Mouse (Mus musculus) heart, adult 2 months (tissue): Measurements from ENCODE around the gene Olfr923. TPM values are rescaled to one million over a fixed set of nuclear protein-coding genes. Genes with fewer than 3 reads are reported as not detected.

Source experiments
- DNase-seq, 2 experiments: peaks; one replicate each; pipeline ENCODE4 v3.0.0; 2021
- H3K27ac ChIP-seq: fragments of 200-600 bp; 2 replicates; pipeline ENCODE4 v1.8.1; 2022
- H3K27me3 ChIP-seq: fragments of 200-500 bp; 2 replicates; pipeline ENCODE4 v1.6.1; 2012; ENCODE audit warnings: mild to moderate bottlenecking, low read length, inconsistent platforms, mixed read lengths; ENCODE audit not compliant: control insufficient read depth, insufficient read depth
- H3K36me3 ChIP-seq: fragments of 200-500 bp; 2 replicates; pipeline ENCODE4 v1.6.1; 2012; ENCODE audit warnings: low read length, inconsistent platforms; ENCODE audit not compliant: control insufficient read depth, insufficient read depth
- H3K4me1 ChIP-seq: fragments of 200-500 bp; 2 replicates; pipeline ENCODE4 v1.6.1; 2011; ENCODE audit warnings: low read length; ENCODE audit not compliant: control insufficient read depth, insufficient read depth
- H3K4me3 ChIP-seq: fragments of 200-600 bp; 2 replicates; pipeline ENCODE4 v1.8.1; 2022
- H3K79me2 ChIP-seq: fragments of 200-500 bp; replicated peaks from 2 replicates; pipeline ENCODE4 v1.6.1; 2012; ENCODE audit warnings: mild to moderate bottlenecking, inconsistent platforms, low read length, moderate library complexity, mixed read lengths; ENCODE audit not compliant: control insufficient read depth, insufficient read depth
- H3K9ac ChIP-seq: fragments of 200-500 bp; 2 replicates; pipeline ENCODE4 v1.6.1; 2012; ENCODE audit warnings: low read depth, mild to moderate bottlenecking, control low read depth, inconsistent platforms, low read length, mixed read lengths
- CTCF ChIP-seq: fragments of 200-600 bp; IDR thresholded peaks from 2 replicates; pipeline ENCODE4 v1.8.1; 2022; ENCODE audit warnings: antibody characterized with exemption, mild to moderate bottlenecking, moderate library complexity
- EP300 ChIP-seq: fragments of 200-500 bp; IDR thresholded peaks from 2 replicates; pipeline ENCODE4 v1.6.1; 2011; ENCODE audit warnings: low read depth, low read length, control low read depth; ENCODE audit not compliant: insufficient read depth
- POLR2A ChIP-seq: fragments of 200-500 bp; IDR thresholded peaks from 2 replicates; pipeline ENCODE4 v1.6.1; 2011; ENCODE audit warnings: mild to moderate bottlenecking, low read depth, low read length, control low read depth; ENCODE audit not compliant: insufficient read depth
- WGBS: fragments of 180-500 bp; shearing (Covaris S2); methylation state at CpG from one replicate; pipeline ENCODE4 v1.1.7; 2018; 5-methylcytosine and 5-hydroxymethylcytosine counted together
- intact Hi-C: fragments of 180-260 bp; cut with DNase I; formaldehyde crosslinking; loops from one replicate; pipeline ENCODE4 v1.15.1; 2025
- long read RNA-seq: library from polyadenylated mRNA; stranded (forward); transcript quantifications from one replicate; pipeline ENCODE4 v2.0.0, GENCODE M21; 2021
- polyA plus RNA-seq: library from polyadenylated mRNA; depleted of rRNA; stranded (reverse); fragments of >200 nt; gene quantifications from 2 replicates; pipeline ENCODE4 v1.2.3, GENCODE M21; 2012; rRNA removed
- total RNA-seq, 2 experiments: library from RNA; stranded (reverse); gene quantifications; 2 replicates each; pipeline ENCODE4 v1.2.3; 2021

Olfr923 gene
- not detected for total RNA-seq
- not detected in 2 replicates for polyA plus RNA-seq
- long read RNA-seq = 0 reads

DNA sequence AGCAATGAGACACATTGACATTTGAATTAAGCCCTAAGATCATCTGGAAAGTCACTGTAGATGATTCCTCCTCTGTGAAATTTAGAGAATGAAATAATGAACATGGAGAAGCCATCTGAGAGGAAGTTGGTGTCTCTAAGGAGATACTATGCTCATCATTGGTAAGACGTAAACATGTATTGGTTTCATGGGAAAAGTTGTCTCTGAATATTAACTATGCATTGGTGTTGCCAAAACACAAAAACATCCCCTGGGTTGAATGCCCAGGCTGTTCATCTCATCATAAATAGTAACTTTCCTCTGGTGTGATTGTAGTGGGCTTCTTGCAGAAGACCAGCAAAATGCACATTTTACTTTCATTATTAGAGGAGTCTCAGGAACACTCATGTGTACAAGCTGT lies at the start of gene Olfr923:
Gene Olfr923 (plus strand): TSS at position 301 of the 400 bp plus-strand sequence.
- TF ChIP-seq POLR2A = no peak
- no peak for TF ChIP-seq CTCF
- no peak for TF ChIP-seq EP300
- no peaks in the 10 kb centered on the region for H3K27me3 ChIP-seq
- intact Hi-C loops = no loop called here

DNA sequence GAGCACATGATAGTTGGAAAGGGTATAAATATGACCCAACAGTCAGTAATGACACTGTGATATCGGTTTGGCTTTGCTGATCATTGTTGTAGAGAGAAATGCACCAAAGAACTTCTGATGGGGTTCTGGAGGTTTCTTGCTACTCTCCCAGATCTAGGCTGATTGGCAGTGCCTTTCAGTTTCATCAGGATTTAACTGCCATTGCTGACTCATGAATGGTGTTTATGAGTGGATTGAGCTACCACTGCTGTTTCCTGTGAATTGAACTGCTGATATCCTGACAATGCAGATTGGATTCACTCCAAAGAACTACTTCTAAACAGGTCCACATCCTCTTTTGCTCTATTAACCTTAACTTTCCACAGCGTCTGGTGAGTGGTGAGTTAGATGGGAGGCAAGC lies 33.7 kb upstream of the Olfr923 start:
- H3K9ac ChIP-seq = no peak overlapping the region
- H3K4me1 ChIP-seq = no peaks in the 10 kb centered on the region
- no peak for DNase-seq
- intact Hi-C loops = no loop called here
- no peak overlapping the region for H3K4me3 ChIP-seq
- TF ChIP-seq CTCF (no peak), POLR2A (no peak)
- no peaks in the 10 kb centered on the region for H3K79me2 ChIP-seq
- H3K27me3 ChIP-seq = no peaks in the 10 kb centered on the region
- 60% methylated on average over 2 of the region's 2 CpGs for WGBS
- no peak overlapping the region for H3K27ac ChIP-seq
- no peaks in the 10 kb centered on the region for H3K36me3 ChIP-seq

More for the DNA sequence above, at the start of gene Olfr923:
- H3K79me2 ChIP-seq = no peaks in the 10 kb centered on the region
- 76% methylated on average over 1 of the region's 1 CpGs for WGBS
- no peaks in the 10 kb centered on the region for H3K36me3 ChIP-seq
- no peak within 1 kb of the TSS for H3K9ac ChIP-seq
- H3K27ac ChIP-seq = no peak within 1 kb of the TSS
- no peaks in the 10 kb centered on the region for H3K4me1 ChIP-seq
- no peak within 1 kb of the TSS for H3K4me3 ChIP-seq
- DNase-seq = no peak

DNA sequence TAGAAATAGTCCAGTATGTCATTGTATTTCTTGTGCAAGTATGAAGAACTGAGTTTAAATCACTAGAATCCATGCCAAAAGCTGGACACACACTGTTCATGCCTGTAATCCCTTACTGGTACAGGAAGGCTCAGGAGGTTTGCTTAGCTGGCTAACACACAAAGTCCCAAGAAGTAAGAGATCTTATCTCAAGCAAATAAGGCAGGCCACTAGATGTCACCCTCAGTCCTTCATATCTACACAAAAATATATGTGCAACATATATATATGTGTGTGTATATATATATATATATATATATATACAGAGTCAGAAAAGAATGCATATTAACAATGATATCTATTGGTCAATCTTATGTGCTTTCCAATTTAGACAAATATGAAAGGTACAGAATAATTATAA lies 20.6 kb upstream of the Olfr923 start:
- Histone ChIP-seq H3K4me3 (no peak overlapping the region), H3K9ac (no peak overlapping the region), H3K36me3 (no peaks in the 10 kb centered on the region), H3K79me2 (no peaks in the 10 kb centered on the region), H3K4me1 (no peaks in the 10 kb centered on the region), H3K27ac (no peak overlapping the region), H3K27me3 (no peaks in the 10 kb centered on the region)
- intact Hi-C loops = no loop called here
- TF ChIP-seq CTCF = no peak
- no peak for DNase-seq

DNA sequence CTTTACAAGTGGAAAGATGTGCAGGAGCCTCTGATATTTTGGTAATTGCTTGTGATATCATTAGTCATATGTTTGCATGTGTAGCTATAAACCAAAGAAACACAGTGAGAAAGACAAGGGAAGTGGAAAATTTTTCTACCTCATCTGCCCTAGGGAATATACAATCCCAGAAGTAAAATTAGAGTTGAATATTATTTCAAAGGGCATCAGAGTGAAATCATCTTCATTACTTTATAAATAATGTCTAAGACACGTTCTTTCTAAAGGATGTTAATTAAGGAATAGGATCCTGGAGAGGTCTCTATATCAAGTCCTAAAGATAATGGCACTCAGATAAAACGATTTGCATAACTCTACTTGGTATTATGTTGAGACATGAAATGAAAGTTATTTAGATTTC lies 12.0 kb upstream of the Olfr923 start, which contains the start of gene Olfr922:
Gene Olfr922 (plus strand): TSS at position 301 of the 400 bp plus-strand sequence.
- DNase-seq = no peak
- H3K27me3 ChIP-seq = no peaks in the 10 kb centered on the region
- no peak within 1 kb of the TSS for H3K27ac ChIP-seq
- no peak within 1 kb of the TSS for H3K9ac ChIP-seq
- no peak within 1 kb of the TSS for H3K4me3 ChIP-seq
- intact Hi-C loops = no loop called here
- TF ChIP-seq CTCF = no peak
- no peak for TF ChIP-seq POLR2A
- TF ChIP-seq EP300 = no peak
- WGBS = 41% methylated on average over 2 of the region's 2 CpGs
- no peaks in the 10 kb centered on the region for H3K4me1 ChIP-seq
- no peaks in the 10 kb centered on the region for H3K79me2 ChIP-seq
- no peaks in the 10 kb centered on the region for H3K36me3 ChIP-seq

DNA sequence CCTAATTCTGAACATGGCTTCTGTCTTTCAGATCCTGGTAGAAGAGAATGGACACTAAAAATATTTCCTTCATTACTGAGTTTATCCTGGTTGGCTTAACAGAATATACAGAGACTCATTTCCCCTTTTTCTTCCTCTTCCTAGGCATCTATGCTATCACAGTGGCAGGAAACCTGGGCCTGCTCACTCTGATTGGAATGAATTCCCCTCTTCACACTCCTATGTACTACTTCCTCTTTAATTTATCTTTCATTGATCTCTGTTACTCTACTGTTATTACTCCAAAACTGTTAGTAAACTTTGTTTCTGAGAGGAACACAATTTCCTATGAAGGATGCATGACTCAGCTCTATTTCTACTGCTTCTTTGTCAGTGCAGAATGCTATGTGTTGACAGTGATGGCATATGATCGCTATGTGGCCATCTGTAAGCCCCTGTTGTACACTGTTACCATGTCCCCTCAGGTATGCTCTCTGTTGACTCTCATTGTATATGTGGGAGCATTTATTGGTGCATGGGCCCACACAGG lies 10.8 kb upstream of the Olfr923 start:
- 73% methylated on average over 1 of the region's 1 CpGs for WGBS
- no peaks in the 10 kb centered on the region for H3K27me3 ChIP-seq
- TF ChIP-seq CTCF = no peak
- TF ChIP-seq POLR2A = no peak
- TF ChIP-seq EP300 = no peak

DNA sequence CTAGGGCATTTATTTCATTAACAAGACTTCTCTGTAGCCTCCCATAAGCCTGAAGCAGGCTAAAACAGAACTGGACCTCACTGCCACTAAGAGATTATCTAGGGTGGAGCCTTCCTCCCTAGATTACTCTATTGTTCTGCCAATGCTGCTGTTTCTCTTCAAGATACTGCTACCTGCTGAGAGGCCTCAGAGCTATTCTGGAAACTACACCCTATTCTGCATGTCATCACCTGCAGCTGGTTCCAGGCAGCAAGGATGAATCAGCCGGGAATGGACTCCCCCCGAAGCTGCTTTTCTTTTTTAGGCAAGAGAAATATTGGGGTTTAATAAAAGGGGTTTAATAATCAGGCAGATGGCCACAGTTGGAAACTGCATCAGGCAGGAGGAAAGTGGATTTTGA lies 6.7 kb downstream of the Olfr923 start:
- DNase-seq = no peak
- intact Hi-C loops = no loop called here
- no peaks in the 10 kb centered on the region for H3K79me2 ChIP-seq
- H3K9ac ChIP-seq = no peak overlapping the region
- H3K36me3 ChIP-seq = no peaks in the 10 kb centered on the region
- WGBS = 18% methylated on average over 2 of the region's 2 CpGs
- no peaks in the 10 kb centered on the region for H3K4me1 ChIP-seq
- H3K4me3 ChIP-seq = no peak overlapping the region
- H3K27ac ChIP-seq = no peak overlapping the region
- TF ChIP-seq EP300 (no peak), POLR2A (no peak), CTCF (no peak)
- H3K27me3 ChIP-seq = no peaks in the 10 kb centered on the region

More for the DNA sequence above, 10.8 kb upstream of the Olfr923 start:
- Histone ChIP-seq H3K4me1 (no peaks in the 10 kb centered on the region), H3K9ac (no peak overlapping the region), H3K27ac (no peak overlapping the region), H3K36me3 (no peaks in the 10 kb centered on the region), H3K79me2 (no peaks in the 10 kb centered on the region), H3K4me3 (no peak overlapping the region)
- no peak for DNase-seq
- intact Hi-C loops = no loop called here

DNA sequence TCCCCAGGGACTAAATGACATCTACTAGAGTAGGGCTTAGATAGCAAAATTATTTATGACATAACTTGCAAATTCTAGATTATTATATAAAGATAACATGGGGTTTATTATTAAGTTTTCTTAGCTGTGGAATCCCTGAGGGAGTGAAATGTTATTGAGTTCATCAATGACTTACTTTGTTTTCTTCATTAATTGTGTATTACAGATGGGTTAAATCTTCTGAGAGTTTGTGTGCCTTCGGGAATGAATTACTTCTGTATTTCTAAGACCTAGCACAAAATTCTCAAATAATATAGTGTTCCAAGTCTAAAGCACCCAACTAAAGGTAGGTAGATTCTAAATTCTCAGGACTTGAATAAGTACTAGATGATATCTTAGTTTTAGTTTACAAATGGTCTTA lies 17.8 kb downstream of the Olfr923 start, which contains the start of gene Olfr924:
Gene Olfr924 (plus strand): TSS at position 301 of the 400 bp plus-strand sequence.
- intact Hi-C loops = no loop called here
- Histone ChIP-seq H3K27ac (no peak within 1 kb of the TSS), H3K4me1 (no peaks in the 10 kb centered on the region), H3K36me3 (no peaks in the 10 kb centered on the region), H3K27me3 (no peaks in the 10 kb centered on the region), H3K79me2 (no peaks in the 10 kb centered on the region), H3K9ac (no peak within 1 kb of the TSS), H3K4me3 (no peak within 1 kb of the TSS)
- TF ChIP-seq POLR2A (no peak), CTCF (no peak), EP300 (no peak)
- WGBS = 75% methylated on average over 1 of the region's 1 CpGs
- no peak for DNase-seq
